In genomic region chr9:109116205-109116604, GRCm38 (mm10) we compare ENCODE assay signal across 22 mouse cellular contexts. TPM values are rescaled to one million over a fixed set of nuclear protein-coding genes. Genes with fewer than 3 reads are reported as not detected.
"Had no signal": no experiment of that assay in that cellular context is flagged by ENCODE, and none has a peak within 500 bp of the region (broad histone marks: within the 10 kb centered on the region; RNA-seq: fewer than 3 reads in every experiment).

No protein-coding gene starts in this region.

- H3K4me3 ChIP-seq: layer of hippocampus, adult 2 months; midbrain, embryonic 10.5 days; myocyte; neural tube, embryonic 15.5 days; stomach, embryonic 15.5 days had no signal

- H3K9ac ChIP-seq: liver, embryonic 14.5 days; neural tube, embryonic 15.5 days; stomach, embryonic 15.5 days had no signal

- H3K4me2 ChIP-seq: neural tube, embryonic 15.5 days; stomach, embryonic 15.5 days had no signal

- H3K27ac ChIP-seq: layer of hippocampus, adult 2 months; liver, embryonic 14.5 days; midbrain, embryonic 10.5 days; neural tube, embryonic 15.5 days; stomach, embryonic 15.5 days had no signal

- ATAC-seq: lung, postnatal 0 days had no signal

- H3K9me3 ChIP-seq: midbrain, embryonic 10.5 days; neural tube, embryonic 15.5 days; stomach, embryonic 15.5 days had no signal

- H3K27me3 ChIP-seq: neural tube, embryonic 15.5 days; stomach, embryonic 15.5 days had no signal

- H3K4me1 ChIP-seq: midbrain, embryonic 10.5 days; neural tube, embryonic 15.5 days; stomach, embryonic 15.5 days had no signal

- DNase-seq: kidney, adult 9 months; left cerebral cortex, postnatal 4 days; lung, adult 2 months; lung, postnatal 4 days; midbrain, embryonic 14.5 days; retina, postnatal 1 day; right cerebral cortex, postnatal 4 days; spleen, adult 18-20 months; thymus, postnatal 4 days had no signal

RNA-seq across cellular contexts. Expression of gene Fbxw21, which starts 45.6 kb away (rescaled TPM):
- total RNA-seq: layer of hippocampus, adult 2 months; layer of hippocampus, postnatal 10 days; left cerebral cortex, adult 18-20 months; left cerebral cortex, postnatal 10 days; left cerebral cortex, postnatal 4 days; megakaryocyte, adult 5-6 weeks had no signal
- polyA plus RNA-seq: limb, embryonic 14.5 days; liver, embryonic 14.5 days; lung, adult 2 months; lung, postnatal 0 days; midbrain, embryonic 10.5 days; midbrain, embryonic 14.5 days; myocyte; neural tube, embryonic 11.5 days; neural tube, embryonic 15.5 days; stomach, embryonic 15.5 days had no signal
